Mouse (Mus musculus) limb, embryonic 14.5 days (tissue): ENCODE measurements at regions not wholly inside any gene's neighbourhood (a gene's known extent, or its start where the extent isn't known, plus 50 kb on each side); places are given as distances from the start of the nearest gene placed in this dataset.

Source experiments
- ATAC-seq: fragments of 200-750 bp; cut with Nextera tagmentation; 2 replicates; pipeline ENCODE4 v1.8.0; 2017; ENCODE audit warnings: low read depth, moderate number of reproducible peaks, moderate TSS enrichment; ENCODE audit not compliant: low FRiP score
- DNase-seq: peaks from one replicate; pipeline ENCODE4 v3.0.0-alpha.2; 2015; ENCODE audit warnings: low spot score
- H3K27ac ChIP-seq: fragments of 300-500 bp; sonication (generic); replicated peaks from 2 replicates; pipeline ENCODE4 v1.5.1; 2014; ENCODE audit warnings: low read depth, mild to moderate bottlenecking, low read length, moderate library complexity, mixed read lengths
- H3K27me3 ChIP-seq: fragments of 300-500 bp; sonication (generic); 2 replicates; pipeline ENCODE4 v1.6.1; 2014; ENCODE audit warnings: low read length, mixed read lengths; ENCODE audit not compliant: control insufficient read depth, insufficient read depth
- H3K36me3 ChIP-seq: fragments of 300-500 bp; sonication (generic); 2 replicates; pipeline ENCODE4 v1.6.1; 2014; ENCODE audit warnings: mild to moderate bottlenecking, low read length, moderate library complexity, mixed read lengths; ENCODE audit not compliant: control insufficient read depth, insufficient read depth
- H3K4me1 ChIP-seq: fragments of 300-500 bp; sonication (generic); 2 replicates; pipeline ENCODE4 v1.6.1; 2014; ENCODE audit warnings: antibody characterized with exemption, low read length, mixed read lengths; ENCODE audit not compliant: control insufficient read depth, insufficient read depth
- H3K4me2 ChIP-seq: fragments of 300-500 bp; sonication (generic); replicated peaks from 2 replicates; pipeline ENCODE4 v1.6.1; 2014; ENCODE audit warnings: low read depth, mild to moderate bottlenecking, low read length, moderate library complexity; ENCODE audit not compliant: severe bottlenecking
- H3K4me3 ChIP-seq: fragments of 300-500 bp; sonication (generic); replicated peaks from 2 replicates; pipeline ENCODE4 v1.5.1; 2014; ENCODE audit warnings: low read length
- H3K9ac ChIP-seq: fragments of 300-500 bp; sonication (generic); 2 replicates; pipeline ENCODE4 v1.6.1; 2014; ENCODE audit warnings: mild to moderate bottlenecking, low read depth, low read length, moderate library complexity; ENCODE audit not compliant: severe bottlenecking
- H3K9me3 ChIP-seq: fragments of 300-500 bp; sonication (generic); 2 replicates; pipeline ENCODE4 v1.6.1; 2016; ENCODE audit warnings: low read length; ENCODE audit not compliant: control insufficient read depth
- POLR2A ChIP-seq: fragments of 200-500 bp; IDR thresholded peaks from 2 replicates; pipeline ENCODE4 v1.8.0; 2012; ENCODE audit warnings: inconsistent platforms, mild to moderate bottlenecking, moderate library complexity, borderline replicate concordance; ENCODE audit not compliant: insufficient read depth, insufficient read length; ENCODE audit errors: extremely low read depth
- WGBS: fragments of 180-500 bp; shearing (Covaris S2); extraction: QIAGEN DNeasy Blood & Tissue Kit; methylation state at CpG from one replicate; pipeline ENCODE4 v1.1.7; 2014; 5-methylcytosine and 5-hydroxymethylcytosine counted together

- no peak for TF ChIP-seq POLR2A
- H3K9me3 ChIP-seq: no peaks in the 10 kb centered on the region
- DNase-seq (no peak), ATAC-seq (no peak)
- no peak overlapping the region for H3K4me2 ChIP-seq
- 78% methylated on average over 4 of the region's 4 CpGs for WGBS
- H3K4me1 ChIP-seq: no peaks in the 10 kb centered on the region
- H3K36me3 ChIP-seq: no peaks in the 10 kb centered on the region
- no peaks in the 10 kb centered on the region for H3K27me3 ChIP-seq
- H3K4me3 ChIP-seq: no peak overlapping the region
- no peak overlapping the region for H3K27ac ChIP-seq
- H3K9ac ChIP-seq: no peak overlapping the region
Observed at GRCm38 (mm10) chr7:72590351-72591115, 284.1 kb upstream of the Mctp2 start.

- Histone ChIP-seq H3K27ac (no peak overlapping the region), H3K4me2 (no peak overlapping the region), H3K9ac (no peak overlapping the region), H3K4me1 (no peaks in the 10 kb centered on the region), H3K9me3 (no peaks in the 10 kb centered on the region), H3K27me3 (no peaks in the 10 kb centered on the region), H3K36me3 (no peaks in the 10 kb centered on the region), H3K4me3 (no peak overlapping the region)
- TF ChIP-seq POLR2A: no peak
- no peak for DNase-seq
- no peak for ATAC-seq
- WGBS: 83% methylated on average over 6 of the region's 6 CpGs
Observed at GRCm38 (mm10) chr7:72592110-72592509, 285.7 kb upstream of the Mctp2 start.

GRCm38 (mm10) chr7:72592649-72593048, 286.2 kb upstream of the Mctp2 start:
- H3K27ac ChIP-seq: no peak overlapping the region
- no peak overlapping the region for H3K4me2 ChIP-seq
- no peaks in the 10 kb centered on the region for H3K4me1 ChIP-seq
- no peaks in the 10 kb centered on the region for H3K27me3 ChIP-seq
- H3K4me3 ChIP-seq: no peak overlapping the region
- no peaks in the 10 kb centered on the region for H3K36me3 ChIP-seq
- 68% methylated on average over 3 of the region's 3 CpGs for WGBS
- H3K9ac ChIP-seq: no peak overlapping the region
- TF ChIP-seq POLR2A: no peak
- ATAC-seq: no peak
- no peaks in the 10 kb centered on the region for H3K9me3 ChIP-seq
- no peak for DNase-seq

- 63% methylated on average over 1 of the region's 1 CpGs for WGBS
- Histone ChIP-seq H3K27ac (no peak overlapping the region), H3K4me3 (no peak overlapping the region), H3K4me1 (no peaks in the 10 kb centered on the region), H3K27me3 (no peaks in the 10 kb centered on the region), H3K9ac (no peak overlapping the region), H3K4me2 (no peak overlapping the region), H3K36me3 (no peaks in the 10 kb centered on the region), H3K9me3 (no peaks in the 10 kb centered on the region)
- DNase-seq: no peak
- no peak for TF ChIP-seq POLR2A
- ATAC-seq: no peak
Observed at GRCm38 (mm10) chr7:72593259-72593658, 286.9 kb upstream of the Mctp2 start.

- no peaks in the 10 kb centered on the region for H3K36me3 ChIP-seq
- no peak overlapping the region for H3K9ac ChIP-seq
- H3K4me1 ChIP-seq: no peaks in the 10 kb centered on the region
- WGBS: 89% methylated on average over 1 of the region's 1 CpGs
- H3K9me3 ChIP-seq: no peaks in the 10 kb centered on the region
- no peak for DNase-seq
- H3K27me3 ChIP-seq: no peaks in the 10 kb centered on the region
- no peak overlapping the region for H3K4me3 ChIP-seq
- no peak for ATAC-seq
- H3K27ac ChIP-seq: no peak overlapping the region
- H3K4me2 ChIP-seq: no peak overlapping the region
- no peak for TF ChIP-seq POLR2A
Observed at GRCm38 (mm10) chr7:72594741-72595140, 288.3 kb upstream of the Mctp2 start.
